Mouse (Mus musculus) cerebellum, postnatal 14 days (tissue): ENCODE data around the gene Pet100.

Experiments used
- DNase-seq, 2 experiments: peaks; one replicate each; pipeline ENCODE4 v3.0.0; 2021; ENCODE audit warnings: mixed read lengths in 2 of 2

The Pet100 gene

GRCm38 (mm10) chr8:3626971-3627370 is 5.6 kb downstream of the Pet100 start:
- DNase-seq = no peak

GRCm38 (mm10) chr8:3628014-3628413 is 6.7 kb downstream of the Pet100 start:
- DNase-seq = peak; percentile 57 to 71

DNA sequence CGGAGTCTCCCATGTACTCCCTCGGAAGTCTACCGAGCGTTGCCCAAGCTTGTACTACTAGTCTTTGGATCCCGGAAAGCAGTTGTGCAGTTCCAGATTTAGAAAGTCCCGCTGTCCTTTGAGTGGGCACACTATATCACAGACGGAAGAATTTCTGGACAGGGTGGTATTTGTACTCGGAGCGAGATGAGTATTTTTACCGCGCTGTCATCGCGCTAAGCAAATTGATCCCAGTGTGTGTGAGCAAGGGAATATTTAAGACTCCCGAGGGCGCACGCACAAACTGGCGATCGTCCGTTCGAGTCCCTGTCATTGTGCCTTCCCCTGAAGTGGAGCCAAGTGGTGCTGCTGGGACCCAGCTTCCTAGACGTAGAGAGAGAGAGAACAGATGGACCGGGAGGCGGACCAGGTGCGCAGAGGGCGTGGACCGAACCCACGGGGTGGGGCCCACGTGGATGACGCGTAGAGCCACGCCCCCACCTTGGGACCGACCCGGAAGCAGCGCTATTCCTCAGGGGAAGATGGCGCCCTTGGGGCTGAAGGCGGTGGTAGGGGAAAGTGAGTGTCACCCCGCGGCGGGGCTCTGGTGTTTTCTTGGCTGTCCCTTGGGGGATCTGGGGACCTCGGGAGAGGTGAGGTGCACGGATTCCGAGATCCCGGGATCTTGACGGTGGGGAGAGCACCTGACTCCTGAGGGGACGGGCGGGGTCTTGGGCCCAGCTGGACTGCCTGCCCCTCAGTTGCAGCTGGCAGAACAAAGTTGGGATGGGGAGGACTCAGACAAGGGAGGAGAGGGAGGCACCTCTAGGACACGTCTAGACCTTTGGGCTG is 9.5 kb downstream of the Pet100 start, which contains the start of gene Stxbp2:
Gene Stxbp2, plus strand, starts transcription at position 309 of the 831 bp plus-strand sequence.
- peak; percentile 80 to 82 for DNase-seq

DNA sequence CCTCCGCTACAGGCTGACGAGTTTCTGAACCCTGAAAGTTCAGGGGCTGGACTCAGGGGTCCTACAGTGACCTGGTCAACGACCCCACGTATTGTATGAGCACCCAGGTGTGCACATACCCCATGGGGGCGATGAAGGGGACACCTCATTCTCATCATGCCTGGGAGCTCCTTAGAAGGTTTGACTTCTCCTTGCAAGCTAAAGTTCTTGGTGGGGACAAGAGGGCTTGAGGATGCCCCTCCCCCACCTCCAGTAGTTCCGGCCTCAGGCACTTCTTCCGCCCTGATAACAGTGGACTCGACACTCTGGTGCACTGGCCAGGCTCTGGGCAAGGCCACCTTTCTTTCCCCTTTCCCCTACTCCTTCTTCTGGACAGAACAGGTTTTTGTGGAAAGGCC is 10.1 kb downstream of the Pet100 start:
- DNase-seq = no peak

- DNase-seq = peak; percentile 18 to 45
Observed at GRCm38 (mm10) chr8:3645804-3646203, 24.5 kb downstream of the Pet100 start.

DNA sequence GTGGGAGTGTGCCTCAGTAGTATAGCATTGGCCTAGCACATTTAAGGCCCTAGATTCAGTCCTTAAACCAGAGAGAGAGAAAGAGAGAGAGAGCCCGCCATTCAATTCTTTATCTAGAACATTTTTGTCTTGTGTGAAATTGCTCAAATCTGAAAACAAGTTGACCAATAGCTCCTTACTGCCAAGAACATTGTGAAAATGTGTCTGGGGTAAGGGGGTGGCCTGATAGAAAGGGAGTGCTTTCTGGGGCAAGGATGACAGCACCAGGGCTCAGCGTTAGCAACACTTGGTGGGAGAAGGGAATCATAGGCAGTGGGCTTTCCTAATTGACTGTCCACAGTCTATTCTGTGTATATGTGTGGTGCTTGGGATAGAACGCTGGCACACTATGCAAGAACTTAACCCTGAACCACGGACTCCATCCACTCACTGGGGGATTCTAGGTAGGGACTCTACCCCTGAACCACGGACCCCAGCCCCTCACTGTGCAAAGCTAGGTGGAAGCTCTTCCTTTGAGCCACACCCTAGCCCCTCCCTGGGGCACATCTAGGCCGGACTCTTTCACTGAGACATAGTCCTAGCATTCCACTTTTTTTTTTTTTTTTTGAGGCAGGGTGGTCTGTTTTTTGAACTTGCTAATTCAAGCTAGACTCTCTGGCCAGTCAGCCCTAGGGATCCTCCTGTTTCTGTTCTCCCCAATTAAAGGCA is 25.6 kb downstream of the Pet100 start:
- DNase-seq = no peak

DNA sequence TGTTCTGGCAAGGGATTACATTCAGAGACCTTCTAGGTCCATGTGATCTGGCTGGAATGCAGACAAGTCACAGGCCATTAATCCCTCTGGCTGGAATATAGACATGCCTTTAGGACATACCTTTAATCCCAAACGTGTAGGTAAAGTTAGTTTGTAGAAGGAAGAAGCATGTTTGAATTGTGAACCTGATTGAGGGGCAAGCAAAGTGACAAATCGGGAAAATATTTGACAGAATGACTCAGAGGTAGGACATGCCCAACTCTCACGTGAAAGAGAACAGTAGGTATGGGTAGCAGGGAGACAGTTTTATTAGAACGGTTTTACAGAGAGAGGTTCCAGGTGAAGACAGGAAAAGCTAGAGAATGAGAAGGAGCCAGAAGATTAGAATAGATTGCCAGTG is 26.2 kb downstream of the Pet100 start:
- no peak for DNase-seq

GRCm38 (mm10) chr8:3648268-3648667 is 26.9 kb downstream of the Pet100 start:
- no peak for DNase-seq

GRCm38 (mm10) chr8:3648990-3649389 is 27.6 kb downstream of the Pet100 start:
- DNase-seq = no peak

DNA sequence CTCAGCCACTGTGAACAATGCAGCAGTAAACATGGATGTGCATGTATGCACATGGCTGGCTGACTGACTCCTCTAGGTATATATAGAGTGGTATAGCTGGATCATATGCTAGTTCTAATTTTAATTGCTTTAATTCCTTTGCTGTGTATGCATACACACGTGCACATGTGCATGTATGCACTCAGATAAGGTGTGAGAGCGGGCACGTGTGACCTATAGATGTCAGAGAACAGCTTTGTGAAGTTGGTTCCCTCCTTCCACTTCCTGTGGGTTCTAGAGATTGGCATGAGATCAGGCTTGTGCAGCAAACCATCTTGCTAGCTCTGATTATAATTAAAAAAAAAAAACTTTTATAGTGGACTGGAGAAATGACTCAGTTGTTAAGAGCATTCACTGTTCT is 31.5 kb downstream of the Pet100 start:
- DNase-seq = no peak

GRCm38 (mm10) chr8:3654726-3655508 is 33.6 kb downstream of the Pet100 start:
- DNase-seq = no peak

GRCm38 (mm10) chr8:3655526-3655925 is 34.2 kb downstream of the Pet100 start, which contains the start of gene Retn:
TSS of gene Retn (plus strand) at chr8:3655770.
- no peak for DNase-seq

DNA sequence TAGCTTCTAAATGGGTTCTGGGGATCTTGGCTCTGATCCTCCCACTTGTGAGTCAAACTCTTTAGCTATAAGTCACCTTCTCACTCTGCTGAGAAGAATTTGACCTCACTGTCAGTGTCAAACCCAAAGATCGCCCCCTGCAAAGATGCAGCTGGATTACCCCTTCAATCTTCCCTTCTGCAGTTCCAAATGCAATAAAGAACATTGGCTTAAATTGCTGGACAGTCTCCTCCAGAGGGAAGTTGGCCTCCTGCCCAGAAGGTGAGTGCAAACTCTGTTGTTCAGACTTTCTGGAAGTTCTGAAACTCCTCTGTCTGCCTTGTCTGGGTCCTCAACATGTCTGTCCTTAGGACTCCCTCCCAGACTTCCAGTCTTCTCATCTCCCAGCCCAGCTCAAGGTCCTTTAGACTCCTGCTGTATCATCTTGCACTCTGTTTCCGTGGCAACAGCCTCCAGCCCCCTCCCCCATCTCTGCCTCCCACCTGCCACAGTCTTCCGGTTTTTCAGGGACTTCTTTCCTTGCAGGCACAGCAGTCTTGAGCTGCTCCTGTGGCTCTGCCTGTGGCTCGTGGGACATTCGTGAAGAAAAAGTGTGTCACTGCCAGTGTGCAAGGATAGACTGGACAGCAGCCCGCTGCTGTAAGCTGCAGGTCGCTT is 35.5 kb downstream of the Pet100 start:
- DNase-seq = no peak

DNA sequence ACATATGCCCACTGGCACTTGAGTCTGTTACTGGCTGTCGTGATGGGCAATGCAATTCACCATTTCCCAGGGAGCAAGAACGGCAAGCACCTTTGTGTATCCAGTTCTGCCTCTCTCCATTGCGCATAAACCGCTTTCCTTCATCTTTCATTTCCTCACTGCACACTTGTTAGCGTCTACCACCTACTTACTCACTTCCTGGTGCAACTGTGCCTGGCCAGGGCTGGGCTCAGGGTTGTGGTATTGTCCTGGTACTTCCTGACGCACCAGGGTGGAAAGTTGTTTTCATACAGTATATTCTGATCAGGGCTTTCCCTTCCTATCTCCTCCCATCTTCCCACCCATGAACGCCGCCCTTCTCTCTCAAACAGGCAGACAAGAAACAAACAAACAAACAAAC is 39.5 kb downstream of the Pet100 start:
- DNase-seq = no peak

DNA sequence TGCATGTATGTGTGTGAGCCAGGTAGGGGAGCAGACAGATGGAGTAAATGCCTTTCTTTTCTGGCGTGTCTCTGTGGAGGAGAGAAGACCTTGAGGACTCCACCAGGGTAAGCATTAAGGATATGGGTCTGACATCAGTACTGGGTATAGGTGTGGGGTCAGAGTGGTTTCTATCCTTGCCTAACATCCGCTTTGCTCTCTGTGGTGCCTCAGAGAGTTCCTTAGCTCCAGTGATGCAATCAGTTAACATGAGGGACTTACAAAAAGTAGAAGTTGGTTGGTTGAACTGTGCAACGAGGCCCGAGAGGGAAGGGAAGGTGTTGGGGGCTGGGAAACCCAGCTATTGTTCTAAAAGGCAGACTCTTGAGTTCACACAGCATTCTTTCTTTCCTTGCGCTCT is 43.1 kb downstream of the Pet100 start:
- no peak for DNase-seq

GRCm38 (mm10) chr8:3665507-3665906 is 44.2 kb downstream of the Pet100 start, which contains the start of gene Mcemp1:
TSS of gene Mcemp1 (plus strand) at chr8:3665754.
- no peak for DNase-seq

DNA sequence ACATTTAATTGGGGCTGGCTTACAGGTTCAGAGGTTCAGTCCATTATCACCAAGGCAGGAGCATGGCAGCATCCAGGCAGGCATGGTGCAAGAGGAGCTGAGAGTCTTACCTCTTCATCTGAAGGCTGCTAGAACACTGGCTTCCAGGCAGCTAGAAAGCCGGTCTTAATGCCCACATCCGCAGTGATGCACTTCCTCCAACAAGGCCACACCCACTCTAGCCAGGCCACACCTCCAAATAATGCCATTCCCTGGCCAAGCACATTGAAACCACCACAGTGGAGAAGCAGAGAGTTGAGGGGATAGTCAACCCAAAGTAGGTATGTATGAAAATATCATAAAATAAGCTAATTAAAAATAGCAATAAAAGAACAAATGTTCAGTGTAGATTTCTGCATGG is 49.0 kb downstream of the Pet100 start:
- DNase-seq = no peak

DNA sequence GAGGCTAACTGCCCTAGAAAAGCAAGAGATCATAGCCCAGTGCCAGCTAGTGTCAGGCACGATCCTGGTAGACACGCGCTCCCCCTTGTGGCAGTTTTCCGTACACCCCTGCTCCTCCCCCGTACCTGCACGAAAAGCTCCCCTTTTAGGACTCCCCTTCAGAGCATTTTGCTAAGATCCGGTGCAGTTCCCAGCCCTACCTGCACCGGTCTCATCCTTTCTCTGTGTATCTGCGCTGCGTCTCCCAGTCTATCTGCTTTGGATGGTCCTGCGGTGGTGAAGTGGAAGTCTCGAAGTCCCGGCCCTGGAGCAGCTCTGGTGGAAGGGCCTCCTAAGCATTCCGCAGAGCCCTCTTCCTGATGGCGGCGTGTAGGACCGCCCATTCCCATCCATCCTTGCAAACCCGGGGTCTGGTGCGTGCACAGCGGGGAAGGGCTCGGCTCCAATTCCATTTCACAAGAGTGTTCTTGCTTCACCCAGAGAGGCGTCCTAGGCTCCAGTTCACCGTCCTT is 50.7 kb downstream of the Pet100 start, which contains the start of gene Fcor:
Gene Fcor, minus strand, starts transcription at position 383 of the 512 bp plus-strand sequence.
- peak; percentile 95 to 98 for DNase-seq

GRCm38 (mm10) chr8:3674671-3675070 is 53.3 kb downstream of the Pet100 start:
- DNase-seq = no peak
